Mouse (Mus musculus) MEL (cell line): ENCODE measurements around the gene Diaph3. TPM values are rescaled to one million over a fixed set of nuclear protein-coding genes. Genes with fewer than 3 reads are reported as not detected.

ENCODE experiments used
- DNase-seq: peaks from one replicate; pipeline ENCODE4 v3.0.0; 2011; ENCODE audit warnings: low read depth, low spot score
- H3K27ac ChIP-seq: 2 replicates; pipeline ENCODE4 v1.5.1; 2012; ENCODE audit warnings: low read depth, mild to moderate bottlenecking, control low read depth, low read length, moderate library complexity; ENCODE audit not compliant: control insufficient read depth
- H3K27me3 ChIP-seq, 2 experiments: fragments of 150-350 bp in 1 of 2; sonication (generic) in 1 of 2; 2 replicates each; pipeline ENCODE4 v1.6.1; 2012; ENCODE audit warnings: low read length in 2 of 2, mild to moderate bottlenecking in 2 of 2, improper control_type of control experiment in 1 of 2, moderate library complexity in 1 of 2; ENCODE audit not compliant: insufficient read depth in 2 of 2, control insufficient read depth in 1 of 2
- H3K36me3 ChIP-seq, 2 experiments: 2 replicates each; pipeline ENCODE4 v1.6.1; 2012 to 2014; ENCODE audit warnings: low read length in 2 of 2, improper control_type of control experiment in 1 of 2, inconsistent platforms in 1 of 2, mild to moderate bottlenecking in 1 of 2; ENCODE audit not compliant: insufficient read depth in 2 of 2, control insufficient read depth in 1 of 2
- H3K4me1 ChIP-seq, 2 experiments: fragments of 150-350 bp in 1 of 2; sonication (generic) in 1 of 2; 2 replicates each; pipeline ENCODE4 v1.6.1; 2012; ENCODE audit warnings: low read length in 2 of 2, improper control_type of control experiment in 1 of 2, mild to moderate bottlenecking in 1 of 2; ENCODE audit not compliant: insufficient read depth in 2 of 2, control insufficient read depth in 1 of 2
- H3K4me3 ChIP-seq, 2 experiments: fragments of 150-350 bp in 1 of 2; sonication (generic) in 1 of 2; 2 replicates each; pipeline ENCODE4 v1.5.1; 2012; ENCODE audit warnings: low read depth in 2 of 2, low read length in 2 of 2, mild to moderate bottlenecking in 2 of 2, moderate library complexity in 2 of 2, control low read depth in 1 of 2, improper control_type of control experiment in 1 of 2; ENCODE audit not compliant: control insufficient read depth in 1 of 2, insufficient read depth in 1 of 2
- H3K79me2 ChIP-seq: 2 replicates; pipeline ENCODE4 v1.6.1; 2012; ENCODE audit warnings: mild to moderate bottlenecking, low read length, moderate library complexity; ENCODE audit not compliant: control insufficient read depth, poor library complexity, insufficient read depth
- H3K9ac ChIP-seq: 2 replicates; pipeline ENCODE4 v1.6.1; 2012; ENCODE audit warnings: low read depth, mild to moderate bottlenecking, control low read depth, low read length, moderate library complexity; ENCODE audit not compliant: control insufficient read depth, poor library complexity, severe bottlenecking
- H3K9me3 ChIP-seq: fragments of 150-350 bp; sonication (generic); replicated peaks from 2 replicates; pipeline ENCODE4 v1.6.1; 2012; ENCODE audit warnings: mild to moderate bottlenecking, low read length, improper control_type of control experiment, moderate library complexity; ENCODE audit not compliant: insufficient read depth
- BHLHE40 ChIP-seq: IDR thresholded peaks from 2 replicates; pipeline ENCODE4 v1.6.1; 2012; ENCODE audit warnings: low read depth, mild to moderate bottlenecking, inconsistent platforms, low read length, improper control_type of control experiment, borderline replicate concordance
- HCFC1 ChIP-seq: IDR thresholded peaks from 2 replicates; pipeline ENCODE4 v1.6.1; 2012; ENCODE audit warnings: low read depth, mild to moderate bottlenecking, inconsistent platforms, low read length, improper control_type of control experiment, moderate library complexity
- JUND ChIP-seq: IDR thresholded peaks from 2 replicates; pipeline ENCODE4 v1.6.1; 2011; ENCODE audit warnings: low read depth, mild to moderate bottlenecking, improper control_type of control experiment, low read length
- KAT2A ChIP-seq: conservative IDR thresholded peaks from 2 replicates; pipeline ENCODE4 v1.6.1; 2012; ENCODE audit warnings: low read depth, low read length, improper control_type of control experiment, inconsistent platforms
- MEF2A ChIP-seq: IDR thresholded peaks from 2 replicates; pipeline ENCODE4 v1.6.1; 2014; ENCODE audit warnings: low read depth, mild to moderate bottlenecking, inconsistent platforms, low read length, improper control_type of control experiment; ENCODE audit not compliant: poor library complexity, insufficient replicate concordance, severe bottlenecking; ENCODE audit errors: extremely low read depth
- MYC ChIP-seq: IDR thresholded peaks from 2 replicates; pipeline ENCODE4 v1.6.1; 2011; ENCODE audit warnings: low read depth, mild to moderate bottlenecking, low read length, improper control_type of control experiment, moderate library complexity
- NRF1 ChIP-seq: IDR thresholded peaks from 2 replicates; pipeline ENCODE4 v1.6.1; 2014; ENCODE audit warnings: low read depth, mild to moderate bottlenecking, inconsistent platforms, low read length, improper control_type of control experiment, moderate library complexity; ENCODE audit not compliant: poor library complexity, insufficient read depth, severe bottlenecking
- POLR2A ChIP-seq, 2 experiments: IDR thresholded peaks; 2 replicates each; pipeline ENCODE4 v1.6.1; 2011 to 2012; ENCODE audit warnings: low read length in 2 of 2, mild to moderate bottlenecking in 2 of 2, control low read depth in 1 of 2, improper control_type of control experiment in 1 of 2, low read depth in 1 of 2, moderate library complexity in 1 of 2; ENCODE audit not compliant: control insufficient read depth in 1 of 2, insufficient read depth in 1 of 2, poor library complexity in 1 of 2
- POLR2AphosphoS2 ChIP-seq: IDR thresholded peaks from 2 replicates; pipeline ENCODE4 v1.6.1; 2011; ENCODE audit warnings: low read length, improper control_type of control experiment
- POLR2AphosphoS5 ChIP-seq: IDR thresholded peaks from 2 replicates; pipeline ENCODE4 v1.6.1; 2012; ENCODE audit warnings: low read depth, borderline replicate concordance, mild to moderate bottlenecking, inconsistent platforms, low read length, moderate library complexity, mixed read lengths
- RCOR1 ChIP-seq: IDR thresholded peaks from 2 replicates; pipeline ENCODE4 v1.6.1; 2012; ENCODE audit warnings: low read depth, mild to moderate bottlenecking, inconsistent platforms, low read length, improper control_type of control experiment
- TBP ChIP-seq: IDR thresholded peaks from 2 replicates; pipeline ENCODE4 v1.8.0; 2011; ENCODE audit warnings: low read depth, low read length, improper control_type of control experiment
- UBTF ChIP-seq: IDR thresholded peaks from 2 replicates; pipeline ENCODE4 v1.6.1; 2012; ENCODE audit warnings: low read depth, mild to moderate bottlenecking, inconsistent platforms, low read length, improper control_type of control experiment, moderate library complexity, borderline replicate concordance; ENCODE audit not compliant: insufficient read depth
- ZKSCAN1 ChIP-seq: IDR thresholded peaks from 2 replicates; pipeline ENCODE4 v1.6.1; 2012; ENCODE audit warnings: low read depth, mild to moderate bottlenecking, inconsistent platforms, low read length, improper control_type of control experiment, moderate library complexity
- ZMIZ1 ChIP-seq: IDR thresholded peaks from 2 replicates; pipeline ENCODE4 v1.6.1; 2012; ENCODE audit warnings: low read depth, mild to moderate bottlenecking, inconsistent platforms, low read length, improper control_type of control experiment, moderate library complexity
- polyA plus RNA-seq, 2 experiments: library from polyadenylated mRNA; stranded (reverse) in 1 of 2; unstranded in 1 of 2; fragments of >175 nt in 1 of 2; fragments of >200 nt in 1 of 2; gene quantifications; 2 replicates each; pipeline versions ENCODE4 v1.2.1 to v1.2.4; 2012; ENCODE audit warnings: low replicate concordance in 2 of 2, low read depth in 1 of 2; ENCODE audit not compliant: insufficient read length in 2 of 2, insufficient read depth in 1 of 2, missing spikeins in 1 of 2
- total RNA-seq: library from RNA; depleted of rRNA; stranded (reverse); fragments of 300-350 nt; gene quantifications from 2 replicates; pipeline ENCODE4 v1.2.3, GENCODE M21; 2012

The Diaph3 gene
- total and polyA plus RNA-seq, 3 experiments: 9.0 to 11.9 TPM; not detected in 1

GRCm38 (mm10) chr14:87126076-87126639, 14.9 kb downstream of the Diaph3 start:
- no peaks in the 10 kb centered on the region for H3K9me3 ChIP-seq
- no peak overlapping the region for H3K27ac ChIP-seq
- no peaks in the 10 kb centered on the region for H3K27me3 ChIP-seq
- H3K9ac ChIP-seq: no peak overlapping the region
- TF ChIP-seq POLR2AphosphoS2: no peak
- TF ChIP-seq RCOR1: no peak
- TF ChIP-seq NRF1: no peak
- TF ChIP-seq MYC: no peak
- TF ChIP-seq POLR2AphosphoS5: no peak
- no peak for TF ChIP-seq JUND
- TF ChIP-seq KAT2A: no peak
- TF ChIP-seq MEF2A: no peak
- no peak for TF ChIP-seq ZKSCAN1
- no peaks in the 10 kb centered on the region for H3K4me1 ChIP-seq
- DNase-seq: no peak
- H3K4me3 ChIP-seq: no peak overlapping the region
- H3K36me3 ChIP-seq: no peaks in the 10 kb centered on the region
- H3K79me2 ChIP-seq: peaks cover 17% of the 10 kb centered on the region; the same call in 1 of the 2 replicates

GRCm38 (mm10) chr14:87125492-87125891, 15.5 kb downstream of the Diaph3 start:
- H3K9me3 ChIP-seq: no peaks in the 10 kb centered on the region
- TF ChIP-seq UBTF: no peak
- TF ChIP-seq, all 39 proteins: peak for 0
- no peaks in the 10 kb centered on the region for H3K4me1 ChIP-seq
- no peak overlapping the region for H3K4me3 ChIP-seq
- no peak overlapping the region for H3K9ac ChIP-seq
- no peak for DNase-seq
- no peaks in the 10 kb centered on the region for H3K36me3 ChIP-seq
- H3K27ac ChIP-seq: no peak overlapping the region
- H3K79me2 ChIP-seq: peaks cover 17% of the 10 kb centered on the region; the same call in 1 of the 2 replicates
- H3K27me3 ChIP-seq: no peaks in the 10 kb centered on the region

DNA sequence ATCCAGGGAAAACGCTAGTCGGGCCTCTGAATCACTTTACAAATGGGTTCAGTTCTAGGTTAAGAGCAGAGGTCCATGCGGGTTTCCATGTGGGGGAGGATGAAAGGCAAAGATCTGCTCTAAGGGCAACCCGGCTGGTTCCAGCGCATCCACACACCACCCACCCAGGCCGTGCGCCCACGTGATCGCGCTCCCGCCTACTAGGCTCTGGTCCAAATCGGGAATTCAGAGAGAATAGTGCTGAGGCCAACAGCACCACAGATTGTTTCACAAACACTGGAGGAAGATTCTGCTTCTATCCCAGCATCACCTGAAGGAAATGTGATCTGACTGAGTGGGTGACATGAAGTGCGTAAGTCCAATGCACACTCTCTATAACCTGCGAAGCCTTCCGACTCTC, 17.9 kb downstream of the Diaph3 start:
- Histone ChIP-seq H3K36me3 (no peaks in the 10 kb centered on the region), H3K27ac (no peak overlapping the region), H3K9ac (no peak overlapping the region), H3K79me2 (peaks cover 12% of the 10 kb centered on the region; the same call in 1 of the 2 replicates), H3K4me3 (no peak overlapping the region), H3K9me3 (no peaks in the 10 kb centered on the region), H3K4me1 (no peaks in the 10 kb centered on the region), H3K27me3 (no peaks in the 10 kb centered on the region)
- TF ChIP-seq JUND (no peak), TBP (no peak), UBTF (no peak), ZMIZ1 (no peak), BHLHE40 (no peak), HCFC1 (no peak), POLR2A (IDR thresholded peaks at IDR 0.05; ENCODE audit: control insufficient read depth in 1 of 2, insufficient read depth in 1 of 2, low read depth in 1 of 2, low read length in 2 of 2, poor library complexity in 1 of 2) (no peak)
- DNase-seq: no peak
